Mouse (Mus musculus) hindbrain, embryonic 10.5 days (tissue): ENCODE results near the gene Sv2c. TPM values are rescaled to one million over a fixed set of nuclear protein-coding genes. Genes with fewer than 3 reads are reported as not detected.
A peak's percentile ranks its signal among the peaks of the same experiment; 100 is the strongest.

Source experiments
- DNase-seq: peaks from one replicate; pipeline ENCODE4 v3.0.0-alpha.2; 2017; ENCODE audit warnings: low spot score
- H3K27ac ChIP-seq: fragments of 300-500 bp; sonication (generic); 2 replicates; pipeline ENCODE4 v1.5.1; 2016; ENCODE audit warnings: mild to moderate bottlenecking, moderate library complexity
- H3K27me3 ChIP-seq: fragments of 300-500 bp; sonication (generic); 2 replicates; pipeline ENCODE4 v1.6.1; 2016; ENCODE audit warnings: mild to moderate bottlenecking; ENCODE audit not compliant: poor library complexity, insufficient read depth, severe bottlenecking
- H3K36me3 ChIP-seq: fragments of 300-500 bp; sonication (generic); 2 replicates; pipeline ENCODE4 v1.6.1; 2016; ENCODE audit warnings: mild to moderate bottlenecking, moderate library complexity
- H3K4me1 ChIP-seq: fragments of 300-500 bp; sonication (generic); replicated peaks from 2 replicates; pipeline ENCODE4 v1.6.1; 2016; ENCODE audit warnings: mild to moderate bottlenecking
- H3K4me3 ChIP-seq: fragments of 300-500 bp; sonication (generic); 2 replicates; pipeline ENCODE4 v1.5.1; 2016; ENCODE audit warnings: mild to moderate bottlenecking, moderate library complexity
- H3K9me3 ChIP-seq: fragments of 300-500 bp; sonication (generic); 2 replicates; pipeline ENCODE4 v1.6.1; 2016; ENCODE audit warnings: mild to moderate bottlenecking, moderate library complexity
- WGBS: fragments of 180-500 bp; shearing (Covaris S2); methylation state at CpG from one replicate; pipeline ENCODE4 v1.1.7; 2016; 5-methylcytosine and 5-hydroxymethylcytosine counted together
- polyA plus RNA-seq: library from polyadenylated mRNA; unstranded; fragments of >200 nt; fragmentation: Nextera tagmentation; extraction: Ambion mirVana; gene quantifications from 2 replicates; pipeline ENCODE4 v1.2.1, GENCODE M21; 2016

Gene Sv2c
- polyA plus RNA-seq, 1 experiment from 2014 or later: 2.4 TPM

DNA sequence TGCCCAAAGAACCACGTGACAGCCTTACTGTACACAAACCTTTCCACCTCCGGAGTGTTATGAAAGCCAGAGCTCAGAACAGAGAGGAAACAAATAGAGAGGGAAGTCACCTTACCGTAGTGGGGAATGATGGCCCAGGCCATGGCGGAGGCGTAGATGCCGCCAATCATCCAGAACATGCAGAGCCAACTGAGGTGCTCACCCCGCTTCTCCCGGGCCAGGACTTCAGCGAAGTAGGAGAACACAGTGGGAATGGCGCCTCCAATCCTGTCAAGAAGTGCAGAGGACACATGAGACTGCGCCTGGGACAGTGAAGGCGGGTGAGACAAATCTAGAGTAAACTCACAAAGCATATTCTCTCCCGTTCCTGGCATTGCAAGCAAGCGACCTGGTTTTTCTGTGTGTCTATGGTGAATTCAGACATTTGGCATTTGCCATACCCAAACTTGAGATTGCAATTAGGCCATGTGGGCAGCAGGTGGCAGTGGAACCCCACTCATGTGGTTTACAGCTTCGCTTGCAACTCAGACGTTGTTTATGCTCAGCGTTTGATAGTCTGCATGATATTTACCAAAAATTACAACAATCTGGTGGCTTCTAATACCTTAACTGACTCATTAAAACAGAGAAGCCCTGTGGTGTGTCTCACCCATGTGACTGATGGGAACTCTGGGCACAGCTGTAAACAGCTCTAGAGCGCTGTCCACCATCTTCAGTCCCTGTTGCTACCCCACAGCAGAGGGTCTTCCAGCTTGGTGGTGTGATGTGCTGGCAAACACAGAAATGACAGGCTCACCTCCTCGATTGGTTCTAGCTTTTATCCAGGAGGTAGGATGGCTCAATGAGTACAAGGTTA, 101.8 kb downstream of the Sv2c start:
- no peaks in the 10 kb centered on the region for H3K36me3 ChIP-seq
- no peaks in the 10 kb centered on the region for H3K4me1 ChIP-seq
- H3K27ac ChIP-seq: no peak overlapping the region
- WGBS: 63% methylated on average over 19 of the region's 19 CpGs
- DNase-seq: peak; percentile 66
- no peaks in the 10 kb centered on the region for H3K9me3 ChIP-seq
- H3K27me3 ChIP-seq: no peaks in the 10 kb centered on the region
- no peak overlapping the region for H3K4me3 ChIP-seq

DNA sequence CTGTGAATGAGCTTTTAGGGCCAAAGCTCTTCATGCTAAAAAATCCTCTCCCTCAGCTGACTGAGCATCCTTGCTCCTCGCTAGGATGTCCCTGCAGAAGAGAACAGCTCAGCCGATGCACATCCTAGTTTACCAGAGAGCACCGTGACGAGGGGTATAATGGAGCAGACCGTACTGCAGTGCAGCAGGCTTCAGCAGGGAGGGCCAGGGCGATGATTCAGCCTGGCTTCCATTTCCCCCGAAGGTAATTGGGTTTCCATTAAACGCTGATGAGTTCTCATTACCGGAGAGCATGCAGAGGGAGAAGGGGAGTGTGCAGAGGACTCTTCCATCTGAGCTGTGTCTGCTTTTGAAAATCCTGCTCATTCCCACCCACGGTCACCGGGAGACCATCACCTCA, 108.5 kb downstream of the Sv2c start:
- 87% methylated on average over 11 of the region's 11 CpGs for WGBS
- Histone ChIP-seq H3K4me3 (no peak overlapping the region), H3K9me3 (no peaks in the 10 kb centered on the region), H3K27me3 (no peaks in the 10 kb centered on the region), H3K27ac (no peak overlapping the region), H3K4me1 (no peaks in the 10 kb centered on the region), H3K36me3 (no peaks in the 10 kb centered on the region)
- no peak for DNase-seq

DNA sequence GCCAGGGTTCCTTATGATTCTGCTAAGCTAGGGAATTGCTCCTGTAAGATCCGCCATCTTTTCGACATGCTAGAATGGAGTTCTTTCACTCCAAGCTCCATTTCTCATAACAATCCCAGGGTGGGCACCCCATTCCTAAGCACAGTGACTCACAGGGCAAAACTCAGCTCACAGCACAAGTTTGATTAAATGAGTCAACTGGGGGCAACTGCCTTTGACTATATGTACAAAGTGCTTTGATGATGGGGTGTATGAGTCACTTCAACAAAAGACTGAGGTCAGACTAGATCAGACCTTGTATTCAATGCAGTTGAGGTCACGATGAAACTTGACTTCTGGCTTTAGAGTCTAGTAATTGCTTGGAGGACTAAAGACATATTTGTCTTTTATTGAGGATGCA, 116.9 kb downstream of the Sv2c start:
- Histone ChIP-seq H3K4me1 (peaks cover 6% of the 10 kb centered on the region; the same call in 1 of the 2 replicates), H3K9me3 (no peaks in the 10 kb centered on the region), H3K4me3 (no peak overlapping the region), H3K27ac (no peak overlapping the region), H3K27me3 (no peaks in the 10 kb centered on the region), H3K36me3 (no peaks in the 10 kb centered on the region)
- no peak for DNase-seq
- WGBS: 93% methylated on average over 3 of the region's 3 CpGs

DNA sequence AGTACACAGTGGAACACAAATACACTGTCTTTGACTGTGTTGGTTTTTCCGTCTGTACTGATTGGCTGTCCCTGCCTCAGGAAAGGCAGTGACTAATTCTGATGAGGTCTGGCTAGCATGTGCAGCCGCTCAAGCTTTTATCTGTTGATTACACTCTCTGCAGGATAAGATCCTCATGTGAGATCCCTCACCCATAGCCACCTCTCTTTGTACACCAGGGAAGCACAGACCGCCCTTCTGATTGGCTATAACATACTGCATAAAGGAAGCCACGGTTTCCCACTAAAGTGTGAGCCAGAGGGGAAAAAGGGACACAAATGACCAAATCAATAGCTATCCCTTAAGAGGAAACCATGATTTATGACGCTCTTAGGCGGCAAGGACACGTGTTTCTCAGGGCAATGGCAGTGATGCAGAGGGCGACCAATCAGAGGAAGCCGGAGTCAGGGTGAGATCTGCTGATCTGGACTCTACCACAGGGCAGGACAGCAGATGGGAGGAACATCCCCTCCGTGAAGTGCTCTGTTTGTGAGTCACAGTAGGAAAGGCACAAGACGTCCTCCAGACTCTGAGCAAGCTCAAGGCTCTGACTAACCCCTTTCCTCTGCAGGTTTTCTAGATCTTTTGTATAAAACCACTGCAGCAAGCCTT, 121.4 kb downstream of the Sv2c start:
- no peaks in the 10 kb centered on the region for H3K27me3 ChIP-seq
- no peak for DNase-seq
- WGBS: 63% methylated on average over 11 of the region's 11 CpGs
- H3K4me3 ChIP-seq: no peak overlapping the region
- no peaks in the 10 kb centered on the region for H3K9me3 ChIP-seq
- H3K4me1 ChIP-seq: peaks cover 6% of the 10 kb centered on the region; the same call in 1 of the 2 replicates
- peak overlapping the region; percentile 45; the same call in 1 of the 2 replicates for H3K27ac ChIP-seq
- no peaks in the 10 kb centered on the region for H3K36me3 ChIP-seq

DNA sequence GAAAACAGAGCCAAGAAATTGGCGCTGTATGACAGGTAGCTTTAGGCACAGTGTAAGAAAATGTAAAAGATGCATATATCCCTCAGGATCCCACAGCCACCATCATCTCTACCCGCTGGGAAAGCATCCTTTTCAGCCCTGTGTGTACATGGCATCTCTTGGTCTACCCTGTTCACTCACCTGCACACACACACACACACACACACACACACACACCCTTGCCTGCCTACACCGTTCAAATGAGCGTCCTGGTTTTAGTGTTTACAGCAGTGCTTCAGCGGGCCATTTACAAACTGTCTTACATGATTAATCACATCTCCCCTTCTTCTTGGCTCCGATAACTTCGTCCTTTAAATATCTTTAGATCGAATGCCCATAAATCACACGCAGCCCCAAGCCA, 123.4 kb downstream of the Sv2c start:
- WGBS: 81% methylated on average over 9 of the region's 9 CpGs
- Histone ChIP-seq H3K27ac (no peak overlapping the region), H3K27me3 (no peaks in the 10 kb centered on the region), H3K4me3 (no peak overlapping the region), H3K9me3 (no peaks in the 10 kb centered on the region), H3K4me1 (peaks cover 6% of the 10 kb centered on the region; the same call in 1 of the 2 replicates), H3K36me3 (no peaks in the 10 kb centered on the region)
- no peak for DNase-seq

DNA sequence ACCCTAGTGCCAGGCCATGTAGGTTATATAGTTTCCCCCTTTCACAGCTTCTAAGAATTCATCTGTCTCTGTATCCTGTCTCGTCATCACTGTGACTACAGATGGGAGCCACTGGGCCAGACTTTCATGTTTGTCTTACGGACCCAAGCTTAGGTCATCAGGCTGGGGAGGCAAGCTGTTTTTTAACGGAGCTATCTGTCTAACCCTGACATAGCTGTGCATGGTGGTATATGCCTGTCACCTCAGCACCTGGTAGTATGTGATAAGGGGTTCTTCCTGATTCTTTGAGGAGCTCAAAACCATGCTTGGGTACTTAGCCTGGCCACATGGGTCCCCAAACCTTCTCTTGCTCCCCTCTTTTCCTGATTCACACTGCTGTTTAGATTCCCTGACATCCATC, 124.2 kb downstream of the Sv2c start:
- Histone ChIP-seq H3K4me1 (peaks cover 6% of the 10 kb centered on the region; the same call in 1 of the 2 replicates), H3K27me3 (no peaks in the 10 kb centered on the region), H3K27ac (no peak overlapping the region), H3K36me3 (no peaks in the 10 kb centered on the region), H3K9me3 (no peaks in the 10 kb centered on the region), H3K4me3 (no peak overlapping the region)
- no peak for DNase-seq
- 82% methylated on average over 3 of the region's 3 CpGs for WGBS

DNA sequence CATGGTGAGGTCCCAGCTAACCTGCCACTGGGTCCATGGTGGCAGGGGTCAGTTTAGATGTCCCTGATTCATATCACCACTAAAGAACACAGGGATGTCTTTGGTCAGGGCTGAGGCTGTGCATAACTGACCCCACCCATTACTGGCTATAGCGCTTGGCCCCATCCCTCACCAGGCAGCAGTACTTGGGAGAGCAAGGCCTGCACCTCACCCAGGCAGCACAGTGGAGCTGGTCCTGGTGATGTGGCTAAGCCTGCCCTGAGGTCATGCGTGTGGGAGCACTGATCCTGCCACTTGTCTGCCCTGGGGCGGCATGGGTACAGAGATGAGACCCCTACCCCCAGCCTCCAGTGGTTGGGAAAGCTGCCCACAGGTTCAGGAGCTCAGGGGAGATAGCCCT, 128.8 kb downstream of the Sv2c start:
- WGBS: 89% methylated on average over 3 of the region's 3 CpGs
- H3K27ac ChIP-seq: no peak overlapping the region

DNA sequence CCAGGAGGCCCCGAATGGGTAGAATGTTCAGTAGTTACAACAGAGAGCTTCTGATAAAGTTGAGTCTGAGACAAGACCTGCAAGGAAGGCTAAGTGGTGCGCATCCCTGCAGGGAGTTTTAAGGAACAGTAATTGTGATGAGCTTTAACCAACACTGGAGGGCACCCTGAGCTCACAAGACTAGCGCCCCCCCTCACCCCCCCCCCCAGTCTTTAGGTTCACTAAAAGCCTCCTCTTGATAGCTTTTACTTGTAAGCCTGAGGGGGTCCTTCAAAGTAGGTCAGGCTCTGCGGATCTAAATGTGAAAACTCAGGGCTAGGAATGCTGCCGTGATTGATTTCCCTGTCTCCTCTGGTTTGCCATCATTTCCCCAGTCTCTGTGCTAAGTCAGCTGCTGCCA, 129.9 kb downstream of the Sv2c start:
- H3K36me3 ChIP-seq: no peaks in the 10 kb centered on the region
- H3K4me1 ChIP-seq: no peaks in the 10 kb centered on the region
- H3K27me3 ChIP-seq: no peaks in the 10 kb centered on the region
- no peak overlapping the region for H3K27ac ChIP-seq
- H3K9me3 ChIP-seq: no peaks in the 10 kb centered on the region
- WGBS: 35% methylated on average over 5 of the region's 5 CpGs
- H3K4me3 ChIP-seq: no peak overlapping the region
- no peak for DNase-seq

More for the DNA sequence above, 128.8 kb downstream of the Sv2c start:
- H3K4me3 ChIP-seq: no peak overlapping the region
- H3K36me3 ChIP-seq: no peaks in the 10 kb centered on the region
- H3K27me3 ChIP-seq: no peaks in the 10 kb centered on the region
- H3K9me3 ChIP-seq: no peaks in the 10 kb centered on the region
- no peak for DNase-seq
- H3K4me1 ChIP-seq: no peaks in the 10 kb centered on the region

DNA sequence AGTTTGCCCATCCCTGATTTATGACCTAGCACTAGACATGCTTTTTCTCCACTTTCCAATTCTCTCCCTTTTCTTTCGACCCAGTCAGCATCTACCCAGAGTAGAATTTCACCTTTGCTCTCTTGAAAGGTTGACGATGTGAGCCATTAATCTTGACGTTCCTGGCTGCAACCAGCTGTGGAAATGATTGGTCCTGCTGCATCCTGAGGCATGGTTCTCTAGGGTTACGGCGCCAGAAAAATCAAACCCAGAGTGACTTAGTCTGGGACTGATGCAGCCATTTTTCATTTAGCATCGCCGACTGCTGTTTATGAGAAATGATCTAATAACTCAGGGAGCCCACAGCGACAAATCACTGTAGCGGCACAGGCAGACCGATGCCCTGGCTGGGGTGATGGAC, 133.0 kb downstream of the Sv2c start:
- Histone ChIP-seq H3K4me3 (no peak overlapping the region), H3K27me3 (no peaks in the 10 kb centered on the region), H3K9me3 (no peaks in the 10 kb centered on the region), H3K4me1 (peaks cover 4% of the 10 kb centered on the region; the same call in 1 of the 2 replicates), H3K36me3 (no peaks in the 10 kb centered on the region), H3K27ac (no peak overlapping the region)
- WGBS: 86% methylated on average over 10 of the region's 10 CpGs
- DNase-seq: no peak

DNA sequence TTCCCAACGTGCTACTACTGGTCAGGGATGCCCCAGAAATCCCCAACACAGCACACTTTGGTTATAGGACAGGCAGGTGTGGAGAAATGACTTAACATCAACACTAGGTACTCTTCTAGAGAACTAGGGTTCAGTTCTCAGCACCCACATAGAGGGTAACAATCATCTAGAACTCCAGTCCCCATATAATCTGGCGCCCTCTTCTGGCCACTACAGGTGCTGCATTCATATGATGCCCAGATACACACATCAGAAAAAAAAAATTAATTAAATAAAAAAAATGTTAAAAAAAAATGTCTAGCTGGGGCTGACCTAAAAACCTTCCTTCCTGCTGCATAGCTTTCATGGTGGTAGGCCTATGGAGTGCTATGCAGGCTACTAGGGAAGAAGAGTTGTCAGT, 135.1 kb downstream of the Sv2c start:
- DNase-seq: no peak
- no peaks in the 10 kb centered on the region for H3K36me3 ChIP-seq
- no peaks in the 10 kb centered on the region for H3K9me3 ChIP-seq
- H3K4me3 ChIP-seq: no peak overlapping the region
- WGBS: 48% methylated on average over 2 of the region's 2 CpGs
- no peaks in the 10 kb centered on the region for H3K27me3 ChIP-seq
- H3K4me1 ChIP-seq: peaks cover 6% of the 10 kb centered on the region; the same call in 1 of the 2 replicates
- H3K27ac ChIP-seq: no peak overlapping the region

DNA sequence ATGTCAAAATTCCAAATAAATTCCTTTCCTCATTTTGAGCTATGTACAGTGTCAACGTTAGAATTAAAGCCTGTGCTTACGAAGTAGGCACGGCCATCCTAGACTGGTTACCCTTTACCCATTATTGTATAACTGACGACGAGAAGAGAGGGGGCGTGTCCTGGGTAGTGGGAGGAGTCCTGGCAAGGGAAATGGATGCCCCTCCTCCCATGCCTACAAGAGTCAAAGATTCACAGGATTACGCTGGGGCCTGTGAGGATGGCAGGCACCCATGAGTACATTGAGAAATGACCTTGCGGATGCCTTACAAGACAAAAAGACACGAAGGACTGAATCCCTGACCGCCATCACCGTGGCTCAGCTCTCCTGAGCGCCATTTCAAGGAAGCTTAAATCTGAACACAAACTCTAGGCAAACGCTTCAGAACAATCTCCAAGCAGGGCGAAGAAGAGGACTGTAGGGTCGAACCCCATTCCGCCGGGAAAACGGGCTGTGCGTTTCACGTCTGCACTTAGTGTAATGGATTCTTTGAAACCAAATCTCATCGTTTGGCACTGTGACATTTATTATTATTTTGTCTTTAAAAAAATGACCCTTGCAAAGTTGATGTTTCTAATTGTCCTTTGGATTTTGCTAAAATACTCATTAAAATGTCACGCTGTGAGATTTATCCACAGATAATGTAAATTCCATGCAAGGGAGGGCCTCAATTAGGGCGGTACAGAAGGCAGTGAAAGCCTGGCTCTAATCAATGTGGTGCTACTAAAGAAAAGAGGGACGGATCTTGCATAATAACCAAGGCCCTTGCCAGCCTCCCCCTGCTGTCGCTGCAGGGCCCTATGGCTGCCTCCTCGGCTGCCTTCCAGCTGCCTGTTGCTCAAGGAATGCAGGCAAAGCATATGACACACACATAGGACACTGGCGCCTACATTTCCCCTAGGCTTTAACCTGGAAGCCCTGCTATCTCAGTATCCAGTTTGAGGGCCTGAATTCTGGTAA, 137.4 kb downstream of the Sv2c start:
- peak; percentile 26 for DNase-seq
- Histone ChIP-seq H3K27ac (peak overlapping the region; percentile 25; the same call in 1 of the 2 replicates), H3K27me3 (no peaks in the 10 kb centered on the region), H3K36me3 (no peaks in the 10 kb centered on the region), H3K9me3 (no peaks in the 10 kb centered on the region), H3K4me3 (no peak overlapping the region), H3K4me1 (peaks cover 7% of the 10 kb centered on the region; the same call in 1 of the 2 replicates)
- 72% methylated on average over 27 of the region's 27 CpGs for WGBS

DNA sequence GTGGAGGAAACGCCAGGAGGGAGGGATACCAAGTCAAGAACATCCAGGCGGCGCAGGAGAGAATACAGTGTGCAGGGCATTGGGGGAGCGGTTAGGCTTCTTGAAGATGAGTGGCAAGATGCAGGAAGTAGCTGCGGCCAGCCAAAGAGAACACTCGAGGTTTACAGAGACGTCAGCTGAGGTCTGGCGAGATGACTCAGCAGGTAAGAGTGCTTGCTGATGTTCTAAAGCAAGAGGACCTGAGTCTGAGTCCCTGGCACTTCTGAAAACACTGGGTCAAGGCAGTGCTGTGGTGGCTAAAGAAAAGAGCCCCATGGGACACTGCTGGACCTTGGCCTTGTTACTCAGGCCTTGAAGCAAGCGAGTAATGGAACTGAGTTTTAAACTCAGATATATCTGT, 144.2 kb downstream of the Sv2c start:
- no peak for DNase-seq
- no peaks in the 10 kb centered on the region for H3K9me3 ChIP-seq
- H3K27ac ChIP-seq: no peak overlapping the region
- H3K4me3 ChIP-seq: no peak overlapping the region
- H3K27me3 ChIP-seq: no peaks in the 10 kb centered on the region
- H3K36me3 ChIP-seq: no peaks in the 10 kb centered on the region
- 0 out of 2 replicates have a peak, but pooled peaks cover 6% of the 10 kb centered on the region for H3K4me1 ChIP-seq
- 82% methylated on average over 9 of the region's 9 CpGs for WGBS
